Mouse (Mus musculus) splenic B cell, adult 2 months (primary cell): ENCODE measurements around the gene Acad11.

Experiments
- DNase-seq: peaks from one replicate; pipeline ENCODE4 v3.0.0-alpha.2; 2011; ENCODE audit warnings: low read depth, low spot score
- H3K27me3 ChIP-seq: 2 replicates; pipeline ENCODE4 v1.6.1; 2012; ENCODE audit warnings: mild to moderate bottlenecking, low read length, moderate library complexity, mixed read lengths; ENCODE audit not compliant: control insufficient read depth, poor library complexity, insufficient read depth, severe bottlenecking
- H3K36me3 ChIP-seq: 2 replicates; pipeline ENCODE4 v1.6.1; 2012; ENCODE audit warnings: mild to moderate bottlenecking, low read length, moderate library complexity, mixed read lengths; ENCODE audit not compliant: control insufficient read depth, poor library complexity, insufficient read depth, severe bottlenecking

Gene Acad11

DNA sequence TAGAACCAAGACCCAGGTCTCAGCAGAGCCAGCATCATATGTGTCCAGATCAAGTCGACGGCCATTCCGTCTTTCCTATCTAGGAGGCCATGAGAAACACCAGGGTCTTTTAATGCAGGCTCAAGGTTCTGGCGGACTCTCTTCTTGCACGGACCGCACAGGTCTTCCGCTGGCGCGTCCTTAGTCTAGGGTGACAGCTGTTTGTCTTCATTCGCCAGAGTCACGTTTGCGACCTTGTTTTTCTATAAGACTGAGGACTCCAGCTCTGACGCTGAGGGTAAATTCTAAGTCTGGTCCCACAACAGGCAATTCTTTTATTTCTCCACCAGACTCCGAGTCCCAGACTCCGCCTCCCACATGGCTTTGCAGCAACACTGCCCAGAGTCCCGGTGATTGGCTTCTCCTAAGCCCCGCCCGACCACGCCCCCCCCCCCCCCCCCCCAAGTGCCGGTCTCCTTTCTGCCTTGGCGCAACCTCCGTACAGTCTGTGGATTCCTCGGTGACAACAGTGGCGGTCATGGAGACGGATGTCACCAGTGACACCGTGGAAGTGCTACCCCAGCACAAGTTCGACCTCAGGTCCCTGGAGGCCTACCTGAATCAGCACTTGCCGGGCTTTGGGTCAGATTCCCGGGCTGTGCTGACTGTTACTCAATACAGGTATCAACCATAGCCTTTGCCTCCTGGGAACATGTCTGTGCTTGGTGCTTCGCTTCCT is at the start of gene Acad11:
Acad11 (plus strand) TSS at position 134 of the 718 bp plus-strand sequence.
- no peaks in the 10 kb centered on the region for H3K36me3 ChIP-seq
- DNase-seq = peak; percentile 89
- no peaks in the 10 kb centered on the region for H3K27me3 ChIP-seq

DNA sequence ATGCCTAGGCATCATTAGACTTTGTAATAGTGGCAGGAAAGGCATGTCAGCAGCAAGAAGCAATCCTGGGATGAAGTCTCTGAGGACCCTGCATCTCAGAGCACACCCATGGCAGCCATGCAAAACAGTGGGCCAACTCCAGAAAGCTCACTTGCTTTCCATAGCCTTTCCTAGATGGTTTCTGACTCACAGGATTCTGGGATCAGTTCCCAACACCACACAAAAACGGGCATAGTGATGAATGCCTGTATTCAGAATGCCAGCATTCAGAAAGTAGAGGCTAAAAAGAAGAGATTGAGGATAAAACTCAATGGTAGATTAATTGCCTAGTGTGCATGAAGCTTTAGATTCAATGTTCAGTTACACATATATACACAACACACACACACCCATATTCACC is 48.7 kb upstream of the Acad11 start:
- H3K27me3 ChIP-seq = no peaks in the 10 kb centered on the region
- H3K36me3 ChIP-seq = no peaks in the 10 kb centered on the region
- DNase-seq = no peak

DNA sequence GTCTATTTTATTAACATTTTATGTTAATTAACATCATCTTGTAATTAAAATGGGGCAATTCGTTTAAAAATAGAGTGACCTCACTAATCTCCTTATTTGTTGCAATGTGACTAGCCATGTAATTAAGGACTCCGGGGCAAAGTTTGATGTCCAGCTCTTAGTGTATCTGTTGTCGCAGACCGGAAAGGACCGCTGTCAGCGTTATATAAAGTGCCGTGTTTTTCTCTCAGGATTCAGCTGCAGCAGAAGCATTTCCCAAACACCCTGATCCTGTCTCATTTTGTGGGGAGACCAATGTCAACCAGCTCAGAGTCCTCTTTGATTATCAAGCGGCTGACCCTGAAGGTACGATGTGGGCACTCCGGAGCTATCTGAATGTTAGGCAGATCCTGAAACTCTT is 42.2 kb upstream of the Acad11 start:
- no peaks in the 10 kb centered on the region for H3K36me3 ChIP-seq
- DNase-seq = no peak
- no peaks in the 10 kb centered on the region for H3K27me3 ChIP-seq

DNA sequence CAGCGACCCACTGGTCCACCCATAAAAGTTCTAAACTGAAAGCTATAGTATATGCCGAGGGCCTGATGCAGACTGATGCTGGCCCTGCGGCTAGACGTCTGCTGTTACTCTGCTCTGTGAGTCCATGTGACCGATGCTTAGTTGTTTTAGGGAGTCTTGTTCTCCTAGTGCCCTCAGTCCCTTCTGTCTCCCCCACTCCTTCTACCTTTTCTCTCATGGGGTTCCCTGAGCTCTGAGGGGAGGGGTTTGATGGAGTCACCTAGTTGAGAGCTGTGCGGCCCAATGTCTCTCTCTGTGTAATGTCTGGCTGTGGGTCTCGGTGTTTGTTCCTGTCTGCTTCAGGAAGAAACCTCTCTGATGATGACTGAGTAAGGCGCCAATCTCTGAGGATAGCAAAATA is 36.0 kb upstream of the Acad11 start:
- Histone ChIP-seq H3K27me3 (no peaks in the 10 kb centered on the region), H3K36me3 (no peaks in the 10 kb centered on the region)
- DNase-seq = no peak

DNA sequence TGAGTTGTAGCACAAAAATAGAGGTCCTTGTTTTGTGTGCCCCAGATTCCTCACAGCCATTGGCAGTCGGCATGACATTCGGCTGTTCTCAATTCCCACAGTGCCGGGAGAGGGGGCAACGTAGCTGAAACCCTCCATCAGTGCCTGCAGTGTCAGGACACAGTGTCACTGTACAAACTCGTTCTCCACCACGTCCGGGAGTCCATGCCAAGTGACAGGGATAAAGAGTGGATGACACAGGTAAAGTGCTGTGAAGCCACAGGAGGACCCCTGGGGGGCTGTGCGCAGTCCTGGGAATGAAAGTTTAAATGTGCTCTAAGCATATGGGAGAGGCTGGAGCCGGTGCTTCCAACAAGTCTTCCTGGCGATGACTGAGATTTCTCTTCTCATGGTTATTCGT is 33.3 kb upstream of the Acad11 start:
- DNase-seq = no peak
- no peaks in the 10 kb centered on the region for H3K36me3 ChIP-seq

DNA sequence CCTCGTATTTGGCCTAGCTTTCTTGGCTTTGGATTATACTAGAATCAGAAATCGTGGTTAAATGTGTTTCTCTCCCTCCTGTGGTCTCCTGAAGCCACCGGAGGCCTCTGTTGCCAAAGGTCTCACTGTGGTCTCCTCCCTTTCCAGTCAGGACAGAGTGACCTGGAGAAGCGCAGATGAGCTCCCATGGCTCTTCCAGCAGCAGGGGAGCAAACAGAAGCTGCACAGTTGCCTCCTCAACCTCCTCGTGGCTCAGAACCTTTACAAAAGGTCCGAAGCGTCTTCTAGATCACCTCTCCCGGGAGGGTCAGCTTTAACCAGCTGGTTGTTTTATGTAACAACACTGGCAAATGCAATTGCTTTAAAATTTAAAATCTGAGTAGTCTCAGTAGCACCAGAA is 28.9 kb upstream of the Acad11 start:
- Histone ChIP-seq H3K36me3 (no peaks in the 10 kb centered on the region), H3K27me3 (no peaks in the 10 kb centered on the region)
- DNase-seq = no peak

More for the DNA sequence above, 33.3 kb upstream of the Acad11 start:
- no peaks in the 10 kb centered on the region for H3K27me3 ChIP-seq

DNA sequence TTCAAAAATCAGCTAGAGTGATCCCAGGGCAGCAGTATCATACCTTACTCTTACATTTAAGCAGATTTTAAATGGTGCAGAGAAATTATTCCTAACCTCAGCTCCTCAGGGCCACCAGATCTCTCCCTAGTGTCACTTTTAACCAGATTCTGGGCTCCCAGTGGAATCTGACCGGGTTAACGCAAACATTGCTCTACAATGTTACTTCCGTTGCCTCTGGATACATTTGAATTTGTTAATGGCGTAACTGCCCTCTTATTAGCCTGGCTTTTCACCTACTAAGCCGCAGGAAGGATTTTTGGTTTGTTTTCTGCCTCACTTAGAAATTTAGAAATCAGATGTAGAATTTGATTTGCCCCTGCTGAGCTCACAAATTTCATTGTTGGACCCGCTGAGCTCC is 28.5 kb upstream of the Acad11 start:
- no peak for DNase-seq
- H3K36me3 ChIP-seq = no peaks in the 10 kb centered on the region
- no peaks in the 10 kb centered on the region for H3K27me3 ChIP-seq

DNA sequence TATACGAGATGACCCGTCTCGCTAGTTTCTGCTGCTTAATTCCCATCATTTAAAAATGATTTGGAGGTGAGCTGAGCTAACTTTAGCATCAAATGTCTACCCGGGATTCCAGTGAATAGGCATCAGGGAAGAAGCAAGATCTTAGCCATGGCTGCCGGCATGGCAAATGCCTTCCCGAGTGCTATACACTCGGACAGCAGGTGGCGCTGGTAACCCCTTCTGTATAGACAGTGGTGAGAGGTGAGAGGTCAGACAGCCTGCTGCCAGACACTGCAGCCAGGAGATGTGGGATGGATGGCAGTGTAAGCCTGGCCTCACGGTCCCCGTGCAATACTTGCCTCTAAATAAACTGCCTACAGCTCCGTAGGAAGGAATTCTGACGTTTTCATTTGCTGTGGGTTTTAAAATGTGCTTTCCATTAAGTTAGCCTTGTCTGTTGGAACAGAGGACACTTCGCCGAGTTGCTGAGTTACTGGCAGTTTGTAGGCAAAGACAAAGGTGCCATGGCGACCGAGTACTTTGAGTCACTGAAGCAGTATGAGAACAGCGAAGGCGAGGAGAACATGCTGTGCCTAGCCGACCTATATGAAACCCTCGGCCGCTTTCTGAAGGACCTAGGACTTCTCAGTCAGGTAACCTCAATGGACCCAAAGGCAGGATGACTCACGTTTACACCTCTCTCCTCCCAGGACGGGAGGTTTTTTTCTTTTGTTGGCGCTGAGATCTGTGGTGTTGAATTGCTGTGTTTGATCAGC is 27.7 kb upstream of the Acad11 start:
- peak; percentile 79 for DNase-seq
- Histone ChIP-seq H3K36me3 (no peaks in the 10 kb centered on the region), H3K27me3 (no peaks in the 10 kb centered on the region)

DNA sequence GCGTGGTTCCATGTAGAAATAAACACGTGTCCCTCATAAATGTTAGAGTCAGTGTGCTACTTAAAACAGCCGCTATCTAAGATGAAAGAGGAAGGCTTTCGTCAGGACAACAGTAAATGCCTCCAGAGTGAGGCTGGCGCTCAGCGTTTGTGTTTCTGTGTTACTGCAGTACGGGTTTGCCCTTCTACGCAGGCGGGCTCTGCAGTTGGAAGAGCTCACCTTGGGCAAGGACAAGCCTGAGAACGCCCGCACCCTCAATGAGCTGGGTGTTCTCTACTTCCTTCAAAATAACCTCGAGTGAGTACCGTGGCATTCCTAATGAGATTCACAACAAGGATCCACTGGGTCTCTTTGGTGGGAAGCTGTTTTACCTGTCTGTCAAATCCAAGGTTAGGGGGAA is 24.9 kb upstream of the Acad11 start:
- H3K27me3 ChIP-seq = no peaks in the 10 kb centered on the region
- no peak for DNase-seq
- H3K36me3 ChIP-seq = no peaks in the 10 kb centered on the region

DNA sequence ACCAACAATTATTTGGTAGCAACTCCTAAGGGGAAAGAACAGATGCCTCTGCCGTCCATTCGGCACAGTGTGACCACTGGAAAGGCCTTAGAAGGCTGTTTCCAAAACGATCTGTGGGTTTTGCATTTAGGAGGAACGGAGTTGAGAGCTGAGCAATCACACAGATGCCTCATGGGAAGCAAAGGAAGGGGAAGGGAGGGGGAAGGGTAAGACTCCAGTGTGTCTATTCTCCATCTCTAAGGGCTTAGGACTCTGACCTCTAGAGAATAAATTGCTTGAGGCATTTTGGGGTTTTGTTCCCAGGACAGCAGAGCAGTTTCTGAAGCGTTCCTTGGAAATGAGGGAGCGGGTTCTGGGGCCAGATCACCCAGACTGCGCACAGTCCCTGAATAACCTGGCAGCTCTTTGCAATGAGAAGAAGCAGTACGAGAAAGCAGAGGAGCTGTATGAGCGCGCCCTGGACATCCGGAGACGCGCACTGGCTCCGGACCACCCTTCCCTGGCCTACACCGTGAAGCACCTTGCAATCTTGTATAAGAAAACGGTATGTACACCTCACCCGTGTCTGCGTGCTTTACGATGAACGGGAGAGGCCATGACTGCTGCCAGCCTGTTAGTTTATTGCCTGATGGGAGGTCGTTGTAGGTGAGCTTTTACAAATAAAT is 24.0 kb upstream of the Acad11 start:
- DNase-seq = no peak

DNA sequence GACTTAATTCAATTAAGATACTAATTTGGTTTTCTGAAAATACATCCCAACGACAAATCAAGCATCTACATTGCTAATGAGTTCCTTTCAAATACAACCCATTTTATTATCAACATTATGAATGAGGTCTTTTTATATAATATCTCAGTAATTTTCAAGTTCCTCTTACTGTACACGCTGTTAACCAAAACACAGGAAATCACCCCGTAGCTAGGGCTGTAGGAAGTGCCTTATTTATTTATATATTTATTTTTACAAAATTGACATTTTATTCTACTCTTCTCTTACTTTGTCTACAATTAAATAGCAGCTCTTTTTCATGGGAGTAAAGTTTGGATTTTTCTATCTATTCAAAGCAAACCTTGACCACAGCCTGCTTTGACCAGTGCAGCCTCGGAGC is 23.4 kb upstream of the Acad11 start:
- H3K36me3 ChIP-seq = no peaks in the 10 kb centered on the region
- no peaks in the 10 kb centered on the region for H3K27me3 ChIP-seq
- DNase-seq = no peak

More for the DNA sequence above, 24.0 kb upstream of the Acad11 start:
- H3K36me3 ChIP-seq = no peaks in the 10 kb centered on the region
- no peaks in the 10 kb centered on the region for H3K27me3 ChIP-seq

DNA sequence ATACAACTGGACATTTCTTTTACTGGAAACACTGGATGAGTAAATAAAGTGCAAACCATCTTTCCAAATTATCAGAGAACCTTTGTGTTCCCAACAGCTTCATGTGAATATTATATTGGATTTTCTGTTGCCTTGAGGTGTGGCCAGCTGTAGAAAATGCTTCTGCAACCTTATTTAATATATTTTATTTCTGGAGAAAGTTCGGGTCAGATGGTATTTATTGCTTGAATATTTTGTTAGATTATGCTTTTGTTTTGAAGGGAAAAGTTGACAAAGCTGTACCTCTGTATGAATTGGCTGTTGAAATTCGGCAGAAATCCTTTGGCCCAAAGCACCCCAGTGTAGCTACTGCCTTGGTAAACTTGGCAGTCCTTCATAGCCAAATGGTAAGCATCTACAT is 22.8 kb upstream of the Acad11 start, which contains the start of gene Gm28305:
Gm28305 (plus strand) TSS at position 301 of the 400 bp plus-strand sequence.
- Histone ChIP-seq H3K27me3 (no peaks in the 10 kb centered on the region), H3K36me3 (no peaks in the 10 kb centered on the region)
- no peak for DNase-seq

DNA sequence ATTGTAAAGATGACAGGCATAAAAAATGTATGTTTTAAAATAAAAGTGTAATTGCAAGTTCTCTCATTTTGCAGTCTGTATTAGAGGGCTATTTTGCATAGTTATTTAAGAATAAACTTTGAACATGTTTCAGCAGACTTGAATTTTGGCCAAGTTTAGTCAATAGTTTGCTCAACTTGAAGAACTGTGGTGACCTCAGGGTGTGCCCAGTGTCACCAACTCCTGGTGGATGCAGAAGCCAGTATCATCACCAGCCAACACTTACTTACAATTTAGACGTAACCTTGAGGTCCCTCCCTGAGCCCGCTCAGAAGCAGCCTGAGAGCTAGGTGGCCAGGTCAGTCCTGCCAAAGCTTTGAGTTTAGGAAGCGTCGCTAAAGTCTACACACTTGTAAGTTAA is 19.5 kb upstream of the Acad11 start:
- DNase-seq = no peak
- Histone ChIP-seq H3K27me3 (no peaks in the 10 kb centered on the region), H3K36me3 (peaks cover 2% of the 10 kb centered on the region; the same call in 1 of the 2 replicates)

DNA sequence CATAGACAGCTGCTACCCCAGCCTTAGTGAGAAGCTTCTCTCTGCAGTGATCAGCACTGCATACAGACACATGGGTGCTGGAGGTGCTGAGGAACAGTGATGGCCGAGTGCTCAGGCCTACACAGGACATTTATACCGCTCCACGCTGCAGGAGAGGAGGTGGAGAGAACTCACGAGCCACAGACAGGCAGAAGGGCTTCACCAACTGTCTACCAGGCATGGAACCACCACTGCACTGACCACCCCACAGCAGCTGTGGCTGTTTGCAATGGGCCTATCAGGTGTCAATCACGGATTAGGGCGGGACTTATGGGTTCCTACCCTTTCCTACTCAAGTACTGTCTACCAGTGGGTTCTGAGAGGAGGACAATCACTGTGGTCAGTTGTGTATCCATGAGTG is 12.1 kb upstream of the Acad11 start:
- no peak for DNase-seq

More for the DNA sequence above, 12.1 kb upstream of the Acad11 start:
- peaks cover 14% of the 10 kb centered on the region for H3K36me3 ChIP-seq
- H3K27me3 ChIP-seq = no peaks in the 10 kb centered on the region
